Mouse (Mus musculus): ENCODE measurements around the gene Lhx4. TPM values are rescaled to one million over a fixed set of nuclear protein-coding genes. Genes with fewer than 3 reads are reported as not detected.

Lhx4 gene
- total RNA-seq, 1 experiment = 0.13 TPM

- Histone ChIP-seq H3K36me3 (ENCODE audit: control insufficient read depth, insufficient read depth, low read length, poor library complexity, severe bottlenecking) (no peaks in the 10 kb centered on the region), H3K4me1 (ENCODE audit: control insufficient read depth in 2 of 2, insufficient read depth in 2 of 2, low read length in 2 of 2, poor library complexity in 1 of 2) (no peaks in the 10 kb centered on the region; a peak in 1 of 4 replicates), H3K27ac (ENCODE audit: insufficient read depth, low read depth, low read length, poor library complexity, severe bottlenecking) (no peak overlapping the region), H3K4me3 (ENCODE audit: insufficient read depth in 1 of 2, low read depth in 1 of 2, low read length in 2 of 2, poor library complexity in 1 of 2, severe bottlenecking in 1 of 2) (no peak overlapping the region), H3K9ac (ENCODE audit: insufficient read depth, low read depth, low read length, poor library complexity, severe bottlenecking) (no peak overlapping the region), H3K9me3 (ENCODE audit: control insufficient read depth, insufficient read depth, low read depth, low read length) (no peaks in the 10 kb centered on the region)
- in situ Hi-C loops (cut with MboI; ENCODE audit: low sequenced_read_pairs in 2 of 2, unreplicated experiment in 2 of 2) = no loop called here
- TF ChIP-seq HCFC1 (IDR thresholded peaks at IDR 0.05; ENCODE audit: borderline replicate concordance, insufficient read depth, low read length) (no peak), MAFK (IDR thresholded peaks at IDR 0.05; ENCODE audit: insufficient read depth, low read depth, low read length) (no peak), ZNF384 (IDR thresholded peaks at IDR 0.05; ENCODE audit: low read depth, low read length) (no peak), ZC3H11A (IDR thresholded peaks at IDR 0.05; ENCODE audit: borderline replicate concordance, low read depth, low read length) (no peak), CHD2 (IDR thresholded peaks at IDR 0.05; ENCODE audit: low read depth, low read length) (no peak)
- DNase-seq (ENCODE audit: low read depth, low spot score) = no peak
Measured at GRCm38 (mm10) chr1:155693443-155693842, 58.0 kb downstream of the Lhx4 start.

- no peak for DNase-seq (ENCODE audit: low read depth, low spot score)
- TF ChIP-seq ZNF384 (IDR thresholded peaks at IDR 0.05; ENCODE audit: low read depth, low read length) (no peak), CHD2 (IDR thresholded peaks at IDR 0.05; ENCODE audit: low read depth, low read length) (no peak), HCFC1 (IDR thresholded peaks at IDR 0.05; ENCODE audit: borderline replicate concordance, insufficient read depth, low read length) (no peak), MAFK (IDR thresholded peaks at IDR 0.05; ENCODE audit: insufficient read depth, low read depth, low read length) (no peak), ZC3H11A (IDR thresholded peaks at IDR 0.05; ENCODE audit: borderline replicate concordance, low read depth, low read length) (no peak)
- Histone ChIP-seq H3K27ac (ENCODE audit: insufficient read depth, low read depth, low read length, poor library complexity, severe bottlenecking) (no peak overlapping the region), H3K9ac (ENCODE audit: insufficient read depth, low read depth, low read length, poor library complexity, severe bottlenecking) (no peak overlapping the region), H3K36me3 (ENCODE audit: control insufficient read depth, insufficient read depth, low read length, poor library complexity, severe bottlenecking) (no peaks in the 10 kb centered on the region), H3K4me3 (ENCODE audit: insufficient read depth in 1 of 2, low read depth in 1 of 2, low read length in 2 of 2, poor library complexity in 1 of 2, severe bottlenecking in 1 of 2) (no peak overlapping the region), H3K9me3 (ENCODE audit: control insufficient read depth, insufficient read depth, low read depth, low read length) (no peaks in the 10 kb centered on the region), H3K4me1 (ENCODE audit: control insufficient read depth in 2 of 2, insufficient read depth in 2 of 2, low read length in 2 of 2, poor library complexity in 1 of 2) (no peaks in the 10 kb centered on the region; a peak in 1 of 4 replicates)
- in situ Hi-C loops (cut with MboI; ENCODE audit: low sequenced_read_pairs in 2 of 2, unreplicated experiment in 2 of 2) = no loop called here
Measured at GRCm38 (mm10) chr1:155693026-155693425, 58.5 kb downstream of the Lhx4 start.

- no peak overlapping the region for H3K27ac ChIP-seq (ENCODE audit: insufficient read depth, low read depth, low read length, poor library complexity, severe bottlenecking)
- H3K9ac ChIP-seq (ENCODE audit: insufficient read depth, low read depth, low read length, poor library complexity, severe bottlenecking) = no peak overlapping the region
- no peak overlapping the region for H3K4me3 ChIP-seq (ENCODE audit: insufficient read depth in 1 of 2, low read depth in 1 of 2, low read length in 2 of 2, poor library complexity in 1 of 2, severe bottlenecking in 1 of 2)
- no peaks in the 10 kb centered on the region for H3K9me3 ChIP-seq (ENCODE audit: control insufficient read depth, insufficient read depth, low read depth, low read length)
- TF ChIP-seq HCFC1 (IDR thresholded peaks at IDR 0.05; ENCODE audit: borderline replicate concordance, insufficient read depth, low read length) (no peak), CHD2 (IDR thresholded peaks at IDR 0.05; ENCODE audit: low read depth, low read length) (no peak), MAFK (IDR thresholded peaks at IDR 0.05; ENCODE audit: insufficient read depth, low read depth, low read length) (no peak), ZC3H11A (IDR thresholded peaks at IDR 0.05; ENCODE audit: borderline replicate concordance, low read depth, low read length) (no peak), ZNF384 (IDR thresholded peaks at IDR 0.05; ENCODE audit: low read depth, low read length) (no peak)
- in situ Hi-C loops (cut with MboI; ENCODE audit: low sequenced_read_pairs in 2 of 2, unreplicated experiment in 2 of 2) = no loop called here
- no peak for DNase-seq (ENCODE audit: low read depth, low spot score)
- no peaks in the 10 kb centered on the region for H3K36me3 ChIP-seq (ENCODE audit: control insufficient read depth, insufficient read depth, low read length, poor library complexity, severe bottlenecking)
- no peaks in the 10 kb centered on the region; a peak in 1 of 4 replicates for H3K4me1 ChIP-seq (ENCODE audit: control insufficient read depth in 2 of 2, insufficient read depth in 2 of 2, low read length in 2 of 2, poor library complexity in 1 of 2)
Measured at GRCm38 (mm10) chr1:155692230-155692629, 59.3 kb downstream of the Lhx4 start.

- H3K27ac ChIP-seq (ENCODE audit: insufficient read depth, low read depth, low read length, poor library complexity, severe bottlenecking) = no peak overlapping the region
- no peak overlapping the region for H3K9ac ChIP-seq (ENCODE audit: insufficient read depth, low read depth, low read length, poor library complexity, severe bottlenecking)
- H3K4me1 ChIP-seq (ENCODE audit: control insufficient read depth in 2 of 2, insufficient read depth in 2 of 2, low read length in 2 of 2, poor library complexity in 1 of 2) = no peaks in the 10 kb centered on the region; a peak in 1 of 4 replicates
- H3K36me3 ChIP-seq (ENCODE audit: control insufficient read depth, insufficient read depth, low read length, poor library complexity, severe bottlenecking) = no peaks in the 10 kb centered on the region
- no peak overlapping the region for H3K4me3 ChIP-seq (ENCODE audit: insufficient read depth in 1 of 2, low read depth in 1 of 2, low read length in 2 of 2, poor library complexity in 1 of 2, severe bottlenecking in 1 of 2)
- H3K9me3 ChIP-seq (ENCODE audit: control insufficient read depth, insufficient read depth, low read depth, low read length) = no peaks in the 10 kb centered on the region
- TF ChIP-seq MAFK (IDR thresholded peaks at IDR 0.05; ENCODE audit: insufficient read depth, low read depth, low read length) (no peak), ZNF384 (IDR thresholded peaks at IDR 0.05; ENCODE audit: low read depth, low read length) (no peak), CHD2 (IDR thresholded peaks at IDR 0.05; ENCODE audit: low read depth, low read length) (no peak), ZC3H11A (IDR thresholded peaks at IDR 0.05; ENCODE audit: borderline replicate concordance, low read depth, low read length) (no peak)
- in situ Hi-C loops (cut with MboI; ENCODE audit: low sequenced_read_pairs in 2 of 2, unreplicated experiment in 2 of 2) = no loop called here
- no peak for DNase-seq (ENCODE audit: low read depth, low spot score)
Measured at GRCm38 (mm10) chr1:155689558-155689957, 61.9 kb downstream of the Lhx4 start.

- H3K9ac ChIP-seq (ENCODE audit: insufficient read depth, low read depth, low read length, poor library complexity, severe bottlenecking) = no peak overlapping the region
- DNase-seq (ENCODE audit: low read depth, low spot score) = no peak
Measured at GRCm38 (mm10) chr1:155689141-155689540, 62.3 kb downstream of the Lhx4 start.

More at GRCm38 (mm10) chr1:155689141-155689540, 62.3 kb downstream of the Lhx4 start:
- H3K4me1 ChIP-seq (ENCODE audit: control insufficient read depth in 2 of 2, insufficient read depth in 2 of 2, low read length in 2 of 2, poor library complexity in 1 of 2) = no peaks in the 10 kb centered on the region; a peak in 1 of 4 replicates
- H3K4me3 ChIP-seq (ENCODE audit: insufficient read depth in 1 of 2, low read depth in 1 of 2, low read length in 2 of 2, poor library complexity in 1 of 2, severe bottlenecking in 1 of 2) = no peak overlapping the region
- no peak overlapping the region for H3K27ac ChIP-seq (ENCODE audit: insufficient read depth, low read depth, low read length, poor library complexity, severe bottlenecking)
- no peak for TF ChIP-seq CHD2 (IDR thresholded peaks at IDR 0.05; ENCODE audit: low read depth, low read length)
- TF ChIP-seq HCFC1 (IDR thresholded peaks at IDR 0.05; ENCODE audit: borderline replicate concordance, insufficient read depth, low read length) = no peak
- TF ChIP-seq ZC3H11A (IDR thresholded peaks at IDR 0.05; ENCODE audit: borderline replicate concordance, low read depth, low read length) = no peak
- no peak for TF ChIP-seq ZNF384 (IDR thresholded peaks at IDR 0.05; ENCODE audit: low read depth, low read length)
- TF ChIP-seq MAFK (IDR thresholded peaks at IDR 0.05; ENCODE audit: insufficient read depth, low read depth, low read length) = no peak
- in situ Hi-C loops (cut with MboI; ENCODE audit: low sequenced_read_pairs in 2 of 2, unreplicated experiment in 2 of 2) = no loop called here
- no peaks in the 10 kb centered on the region for H3K36me3 ChIP-seq (ENCODE audit: control insufficient read depth, insufficient read depth, low read length, poor library complexity, severe bottlenecking)
- H3K9me3 ChIP-seq (ENCODE audit: control insufficient read depth, insufficient read depth, low read depth, low read length) = no peaks in the 10 kb centered on the region
